Mouse (Mus musculus) CH12.LX (cell line): ENCODE results near the gene Il11. TPM values are rescaled to one million over a fixed set of nuclear protein-coding genes. Genes with fewer than 3 reads are reported as not detected.
A peak's percentile ranks its signal among the peaks of the same experiment; 100 is the strongest.

Source experiments
- DNase-seq: peaks from one replicate; pipeline ENCODE4 v3.0.0-alpha.2; 2013; ENCODE audit errors: extremely low read depth
- H3K27ac ChIP-seq: 2 replicates; pipeline ENCODE4 v1.5.1; 2012; ENCODE audit warnings: low read depth, mild to moderate bottlenecking, control low read depth, moderate library complexity; ENCODE audit not compliant: insufficient read depth
- H3K27me3 ChIP-seq: replicated peaks from 2 replicates; pipeline ENCODE3; 2012; ENCODE audit warnings: inconsistent platforms
- H3K36me3 ChIP-seq, 2 experiments: replicated peaks in 1 of 2; 2 replicates each; pipeline versions ENCODE3 to v1.6.1; 2012; ENCODE audit warnings: inconsistent platforms in 1 of 2, low read length in 1 of 2, mild to moderate bottlenecking in 1 of 2, mixed read lengths in 1 of 2, moderate library complexity in 1 of 2; ENCODE audit not compliant: control insufficient read depth in 1 of 2, insufficient read depth in 1 of 2
- H3K4me1 ChIP-seq, 2 experiments: 2 replicates each; pipeline ENCODE4 v1.6.1; 2012; ENCODE audit warnings: inconsistent platforms in 1 of 2, moderate library complexity in 1 of 2; ENCODE audit not compliant: insufficient read depth in 2 of 2, control insufficient read depth in 1 of 2
- H3K4me2 ChIP-seq: 2 replicates; pipeline ENCODE4 v1.6.1; 2012; ENCODE audit warnings: low read depth, mild to moderate bottlenecking, control low read depth; ENCODE audit not compliant: poor library complexity, insufficient read depth, severe bottlenecking
- H3K4me3 ChIP-seq, 3 experiments: fragments of 150-350 bp in 1 of 3; sonication (generic) in 1 of 3; replicated peaks in 1 of 3; 2 replicates each; pipeline versions ENCODE3 to v1.5.1; 2011 to 2012; ENCODE audit warnings: low read depth in 2 of 3, low read length in 2 of 3, mild to moderate bottlenecking in 2 of 3, moderate library complexity in 2 of 3, control low read depth in 1 of 3, improper control_type of control experiment in 1 of 3, inconsistent platforms in 1 of 3, mixed read lengths in 1 of 3; ENCODE audit not compliant: poor library complexity in 1 of 3
- H3K79me2 ChIP-seq: replicated peaks from 2 replicates; pipeline ENCODE4 v1.6.1; 2012; ENCODE audit warnings: mild to moderate bottlenecking, moderate library complexity; ENCODE audit not compliant: control insufficient read depth, poor library complexity, insufficient read depth, severe bottlenecking; ENCODE audit errors: extremely low read depth
- H3K9ac ChIP-seq: 2 replicates; pipeline ENCODE4 v1.6.1; 2012; ENCODE audit warnings: low read depth, mild to moderate bottlenecking, control low read depth, moderate library complexity; ENCODE audit not compliant: insufficient read depth
- H3K9me3 ChIP-seq: replicated peaks from 2 replicates; pipeline ENCODE3; 2012; ENCODE audit warnings: low read length, inconsistent platforms, mixed read lengths
- BHLHE40 ChIP-seq: IDR thresholded peaks from 2 replicates; pipeline ENCODE4 v1.6.1; 2011; ENCODE audit warnings: mild to moderate bottlenecking, low read depth, low read length, improper control_type of control experiment
- CHD1 ChIP-seq: IDR thresholded peaks from 2 replicates; pipeline ENCODE4 v1.6.1; 2012; ENCODE audit warnings: low read depth, low read length, improper control_type of control experiment, inconsistent platforms
- CTCF ChIP-seq, 2 experiments: IDR thresholded peaks in 1 of 2; conservative IDR thresholded peaks in 1 of 2; 2 replicates each; pipeline ENCODE4 v1.5.1; 2011 to 2012; ENCODE audit warnings: low read depth in 2 of 2, low read length in 2 of 2, improper control_type of control experiment in 1 of 2, inconsistent platforms in 1 of 2, mild to moderate bottlenecking in 1 of 2, moderate library complexity in 1 of 2
- ELF1 ChIP-seq: IDR thresholded peaks from 2 replicates; pipeline ENCODE4 v1.6.1; 2014; ENCODE audit warnings: low read depth, mild to moderate bottlenecking, inconsistent platforms, low read length, improper control_type of control experiment
- EP300 ChIP-seq: IDR thresholded peaks from 2 replicates; pipeline ENCODE4 v1.6.1; 2011; ENCODE audit warnings: low read length, improper control_type of control experiment
- HCFC1 ChIP-seq: IDR thresholded peaks from 2 replicates; pipeline ENCODE4 v1.6.1; 2012; ENCODE audit warnings: low read depth, mild to moderate bottlenecking, inconsistent platforms, low read length, improper control_type of control experiment
- IRF4 ChIP-seq: IDR thresholded peaks from 2 replicates; pipeline ENCODE4 v1.6.1; 2014; ENCODE audit warnings: low read depth, mild to moderate bottlenecking, inconsistent platforms, low read length, improper control_type of control experiment
- JUN ChIP-seq: IDR thresholded peaks from 2 replicates; pipeline ENCODE4 v1.6.1; 2011; ENCODE audit warnings: low read depth, mild to moderate bottlenecking, low read length, improper control_type of control experiment, moderate library complexity; ENCODE audit not compliant: insufficient read depth
- JUND ChIP-seq: conservative IDR thresholded peaks from 2 replicates; pipeline ENCODE4 v1.6.1; 2011; ENCODE audit warnings: low read depth, low read length, improper control_type of control experiment
- KAT2A ChIP-seq: IDR thresholded peaks from 2 replicates; pipeline ENCODE4 v1.6.1; 2012; ENCODE audit warnings: low read length, improper control_type of control experiment, inconsistent platforms; ENCODE audit not compliant: insufficient replicate concordance
- MAX ChIP-seq: IDR thresholded peaks from 2 replicates; pipeline ENCODE4 v1.6.1; 2011; ENCODE audit warnings: low read length, improper control_type of control experiment
- MAZ ChIP-seq: IDR thresholded peaks from 2 replicates; pipeline ENCODE4 v1.6.1; 2012; ENCODE audit warnings: low read depth, mild to moderate bottlenecking, inconsistent platforms, low read length, improper control_type of control experiment, moderate library complexity
- MXI1 ChIP-seq: IDR thresholded peaks from 2 replicates; pipeline ENCODE4 v1.6.1; 2011; ENCODE audit warnings: mild to moderate bottlenecking, low read depth, low read length, improper control_type of control experiment
- MYC ChIP-seq: IDR thresholded peaks from 2 replicates; pipeline ENCODE4 v1.6.1; 2011; ENCODE audit warnings: low read depth, mild to moderate bottlenecking, improper control_type of control experiment, low read length
- NELFE ChIP-seq: IDR thresholded peaks from 2 replicates; pipeline ENCODE4 v1.6.1; 2011; ENCODE audit warnings: low read depth, low read length, improper control_type of control experiment
- NRF1 ChIP-seq: IDR thresholded peaks from 2 replicates; pipeline ENCODE4 v1.6.1; 2014; ENCODE audit warnings: low read depth, mild to moderate bottlenecking, inconsistent platforms, low read length, improper control_type of control experiment, moderate library complexity
- PAX5 ChIP-seq: IDR thresholded peaks from 2 replicates; pipeline ENCODE4 v1.6.1; 2012; ENCODE audit warnings: low read length, inconsistent platforms, mixed read lengths
- POLR2A ChIP-seq: IDR thresholded peaks from 2 replicates; pipeline ENCODE4 v1.6.1; 2011; ENCODE audit warnings: low read depth, mild to moderate bottlenecking, improper control_type of control experiment, low read length
- POLR2AphosphoS2 ChIP-seq: IDR thresholded peaks from 2 replicates; pipeline ENCODE4 v1.6.1; 2011; ENCODE audit warnings: low read depth, low read length, improper control_type of control experiment
- RCOR1 ChIP-seq: conservative IDR thresholded peaks from 2 replicates; pipeline ENCODE4 v1.6.1; 2012; ENCODE audit warnings: low read depth, mild to moderate bottlenecking, inconsistent platforms, low read length, improper control_type of control experiment
- TCF12 ChIP-seq: IDR thresholded peaks from 2 replicates; pipeline ENCODE4 v1.6.1; 2014; ENCODE audit warnings: low read depth, mild to moderate bottlenecking, inconsistent platforms, low read length, improper control_type of control experiment
- UBTF ChIP-seq: IDR thresholded peaks from 2 replicates; pipeline ENCODE4 v1.6.1; 2012; ENCODE audit warnings: low read depth, mild to moderate bottlenecking, inconsistent platforms, low read length, improper control_type of control experiment, moderate library complexity
- ZC3H11A ChIP-seq: IDR thresholded peaks from 2 replicates; pipeline ENCODE4 v1.6.1; 2012; ENCODE audit warnings: low read depth, mild to moderate bottlenecking, inconsistent platforms, low read length, improper control_type of control experiment
- ZKSCAN1 ChIP-seq: IDR thresholded peaks from 2 replicates; pipeline ENCODE4 v1.6.1; 2012; ENCODE audit warnings: low read depth, inconsistent platforms, low read length, improper control_type of control experiment, borderline replicate concordance
- dilution Hi-C: fragments of 300-500 bp; cut with MboI; formaldehyde crosslinking; loops from 2 replicates; pipeline ENCODE4 v1.14.3; 2020; ENCODE audit warnings: low sequenced_read_pairs; ENCODE audit not compliant: extremely low pct_unique_long_range_greater_than_20kb, extremely low pct_ligation_motif_present
- in situ Hi-C: fragments of 300-500 bp; cut with MboI; formaldehyde crosslinking; loops from 3 replicates; pipeline ENCODE4 v1.14.3; 2019; ENCODE audit warnings: low sequenced_read_pairs, low pct_ligation_motif_present, low pct_unique_long_range_greater_than_20kb, mixed read lengths
- polyA plus RNA-seq: library from polyadenylated mRNA; unstranded; fragments of >175 nt; gene quantifications from 2 replicates; pipeline ENCODE4 v1.2.1, GENCODE M21; 2012; ENCODE audit warnings: low read depth; ENCODE audit not compliant: insufficient read length
- total RNA-seq, 2 experiments: library from RNA; depleted of rRNA; stranded (reverse); fragments of 300-350 nt in 1 of 2; fragments of >200 nt in 1 of 2; gene quantifications; 2 replicates each; pipeline ENCODE4 v1.2.3; 2012 to 2014

The Il11 gene
- total and polyA plus RNA-seq, 3 experiments = 0.17 TPM; not detected in 2

- TF ChIP-seq KAT2A = no peak
- TF ChIP-seq EP300 = no peak
- no peak for TF ChIP-seq JUND
- TF ChIP-seq MAX = no peak
- TF ChIP-seq MYC = no peak
- no peak for TF ChIP-seq IRF4
- no peak for TF ChIP-seq BHLHE40
- TF ChIP-seq CHD1 = no peak
- TF ChIP-seq MAZ = no peak
- no peak for TF ChIP-seq PAX5
- TF ChIP-seq POLR2A = no peak
- TF ChIP-seq NRF1 = no peak
- TF ChIP-seq MXI1 = no peak
- no peak for TF ChIP-seq ELF1
- TF ChIP-seq, all 38 proteins: peak for 0
These were observed 40.2 kb downstream of the Il11 start for GRCm38 (mm10) chr7:4742482-4742819.

GRCm38 (mm10) chr7:4741672-4742481, 40.8 kb downstream of the Il11 start:
- Histone ChIP-seq H3K9me3 (no peaks in the 10 kb centered on the region), H3K79me2 (no peaks in the 10 kb centered on the region), H3K27ac (no peak overlapping the region), H3K4me3 (peak overlapping the region in 2 of 3 experiments; percentile 87 to 98), H3K27me3 (no peaks in the 10 kb centered on the region), H3K4me1 (peaks cover 5 to 24% of the 10 kb centered on the region in 2 experiments; a peak in 3 of 4 replicates), H3K4me2 (no peak overlapping the region; the same call in 1 of the 2 replicates), H3K9ac (peak overlapping the region; percentile 85; the same call in 1 of the 2 replicates), H3K36me3 (peaks cover 31 to 52% of the 10 kb centered on the region in 2 experiments)
- no peak for DNase-seq
- TF ChIP-seq UBTF = no peak
- TF ChIP-seq HCFC1 = no peak
- no peak for TF ChIP-seq NELFE
- no peak for TF ChIP-seq MAZ
- no peak for TF ChIP-seq MAX
- no peak for TF ChIP-seq IRF4
- TF ChIP-seq JUN = no peak
- TF ChIP-seq POLR2AphosphoS2 = no peak
- TF ChIP-seq POLR2A = no peak
- no peak for TF ChIP-seq CTCF (conservative IDR thresholded peaks at IDR 0.05 in 1 of 2, IDR thresholded peaks at IDR 0.05 in 1 of 2; ENCODE audit: low read depth in 2 of 2, low read length in 2 of 2)
- TF ChIP-seq ZC3H11A = no peak
- TF ChIP-seq MXI1 = no peak
- no peak for TF ChIP-seq CHD1
- TF ChIP-seq ZKSCAN1 = no peak
- TF ChIP-seq RCOR1 = no peak
- no peak for TF ChIP-seq BHLHE40
- TF ChIP-seq TCF12 = no peak
- dilution Hi-C loops (no loop called here), in situ Hi-C loops (no loop called here)

More at GRCm38 (mm10) chr7:4742482-4742819, 40.2 kb downstream of the Il11 start:
- H3K36me3 ChIP-seq = peaks cover 34 to 57% of the 10 kb centered on the region in 2 experiments
- no peak overlapping the region for H3K4me2 ChIP-seq
- H3K9ac ChIP-seq = no peak overlapping the region
- dilution Hi-C loops = no loop called here
- H3K27me3 ChIP-seq = no peaks in the 10 kb centered on the region
- H3K4me1 ChIP-seq = peaks cover 5 to 24% of the 10 kb centered on the region in 2 experiments; a peak in 3 of 4 replicates
- H3K9me3 ChIP-seq = no peaks in the 10 kb centered on the region
- H3K79me2 ChIP-seq = no peaks in the 10 kb centered on the region
- H3K27ac ChIP-seq = no peak overlapping the region
- no peak for DNase-seq
- in situ Hi-C loops = no loop called here
- no peak overlapping the region for H3K4me3 ChIP-seq
